Mouse (Mus musculus): ENCODE measurements around the gene Hoxd11. TPM values are rescaled to one million over a fixed set of nuclear protein-coding genes. Genes with fewer than 3 reads are reported as not detected.

Hoxd11 gene
- total RNA-seq, 2 experiments from 2014 or later: not detected

DNA sequence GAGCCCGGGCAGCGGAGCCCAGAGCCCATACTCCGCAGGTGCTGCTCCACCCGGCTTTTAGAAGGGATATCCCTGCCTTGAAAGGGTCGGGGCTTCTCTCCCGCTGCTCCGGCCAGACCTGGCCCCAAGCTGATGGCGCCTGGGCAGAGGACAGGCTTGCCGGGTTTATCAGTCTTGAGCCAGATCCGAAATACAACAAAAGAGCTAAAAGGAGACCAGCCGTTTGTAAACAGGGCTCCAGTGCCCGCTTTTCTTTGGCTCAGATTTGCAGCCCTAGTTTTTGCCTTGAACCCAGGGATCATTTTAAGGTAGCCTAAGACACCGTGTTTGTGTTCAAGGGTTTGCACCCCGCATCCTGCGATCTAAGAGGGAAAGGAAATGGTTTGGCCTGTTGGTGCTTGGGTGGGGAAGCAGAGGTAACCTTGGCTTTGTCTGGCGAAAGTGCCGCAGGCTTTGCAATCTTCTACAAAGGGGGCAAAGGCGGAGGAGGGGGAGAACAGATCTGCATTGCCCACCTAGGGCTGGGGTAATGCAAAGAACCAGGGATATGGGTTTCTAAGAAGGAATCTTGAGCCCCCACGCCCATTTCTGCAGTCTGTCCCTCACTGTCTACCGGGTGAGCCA lies 13.6 kb downstream of the Hoxd11 start:
- intact Hi-C loops (cut with DNase I): no loop called here
- DNase-seq: no peak

DNA sequence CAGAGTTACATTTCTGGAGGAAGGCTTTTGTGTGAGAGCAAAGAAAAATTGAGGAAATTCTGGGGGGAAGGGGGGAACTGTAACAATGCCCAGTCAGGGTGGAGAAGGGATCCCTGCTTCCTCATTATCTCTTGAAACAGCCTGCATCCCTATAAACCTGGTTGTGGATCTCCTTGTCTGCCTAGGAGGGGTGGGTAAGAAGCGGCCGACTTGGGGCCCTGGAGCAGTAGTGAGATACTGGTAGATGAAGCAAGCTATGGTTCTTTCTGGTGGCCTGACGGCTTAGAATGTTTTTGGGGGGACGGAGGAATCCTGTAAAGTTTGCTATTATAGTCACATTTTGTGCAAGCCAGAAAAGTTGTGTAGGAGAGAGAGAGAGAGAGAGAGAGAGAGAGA lies 14.1 kb downstream of the Hoxd11 start:
- intact Hi-C loops (cut with DNase I): no loop called here
- DNase-seq: no peak

DNA sequence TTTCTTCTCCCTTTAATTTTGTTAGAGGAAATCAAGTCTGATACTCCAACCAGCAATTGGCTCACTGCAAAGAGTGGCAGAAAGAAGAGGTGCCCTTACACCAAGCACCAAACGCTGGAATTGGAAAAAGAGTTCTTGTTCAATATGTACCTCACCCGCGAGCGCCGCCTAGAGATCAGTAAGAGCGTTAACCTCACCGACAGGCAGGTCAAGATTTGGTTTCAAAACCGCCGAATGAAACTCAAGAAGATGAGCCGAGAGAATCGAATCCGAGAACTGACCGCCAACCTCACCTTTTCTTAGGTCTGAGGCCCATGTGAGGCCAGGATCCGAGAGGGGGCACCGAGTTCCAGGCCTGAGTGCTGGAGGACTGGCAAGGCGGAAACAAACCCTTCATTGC lies 14.7 kb downstream of the Hoxd11 start:
- intact Hi-C loops (cut with DNase I): no loop called here
- DNase-seq: no peak

DNA sequence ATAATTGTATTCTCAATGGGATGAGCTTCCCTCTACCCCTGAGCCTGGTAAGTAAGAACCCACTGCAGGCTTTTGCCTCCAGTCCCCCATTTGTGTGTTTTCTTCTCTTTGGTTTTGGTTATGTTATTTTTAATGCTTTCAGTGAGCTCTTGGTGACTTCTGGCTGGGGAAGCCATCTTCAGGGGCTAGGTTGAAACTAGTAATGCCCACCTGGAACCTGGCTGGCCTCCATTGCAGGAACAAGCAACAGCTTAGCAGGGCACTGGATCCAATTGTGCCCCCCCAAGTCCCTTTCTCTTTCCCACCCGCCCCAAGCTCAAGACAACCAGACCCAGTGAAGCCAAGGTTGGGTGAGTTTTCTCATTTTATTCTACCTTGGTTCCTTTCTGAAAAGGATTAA lies 16.0 kb downstream of the Hoxd11 start:
- DNase-seq: no peak
- intact Hi-C loops (cut with DNase I): no loop called here

DNA sequence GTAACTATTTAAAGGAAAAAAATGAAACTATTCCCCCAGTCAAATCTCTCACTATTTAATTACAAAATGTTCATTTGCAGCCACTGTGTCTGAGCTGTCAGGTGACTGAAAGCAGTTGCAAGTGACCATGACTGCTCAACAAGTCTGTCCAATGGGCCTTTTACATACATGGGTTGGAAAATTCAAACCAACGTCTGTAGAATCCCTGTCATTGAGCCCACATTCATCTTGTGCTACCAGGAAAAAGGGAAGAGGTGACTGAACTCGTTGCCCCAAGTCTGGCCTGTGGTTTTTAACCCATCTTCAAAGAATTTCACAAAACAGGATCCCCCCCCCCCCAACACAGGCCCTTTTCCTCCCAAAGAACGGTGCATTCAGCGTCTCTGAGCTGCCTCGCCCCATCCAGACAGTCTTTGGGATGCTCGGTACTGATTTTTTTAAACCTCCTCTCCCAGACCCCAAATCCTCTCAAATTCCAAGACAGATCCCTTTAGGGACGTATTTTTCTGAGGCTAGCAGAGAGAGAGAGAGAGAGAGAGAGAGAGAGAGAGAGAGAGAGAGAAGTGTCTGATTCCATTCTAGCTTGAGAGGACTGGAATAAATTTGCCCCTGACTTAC lies 16.6 kb downstream of the Hoxd11 start:
- intact Hi-C loops (cut with DNase I): no loop called here

DNA sequence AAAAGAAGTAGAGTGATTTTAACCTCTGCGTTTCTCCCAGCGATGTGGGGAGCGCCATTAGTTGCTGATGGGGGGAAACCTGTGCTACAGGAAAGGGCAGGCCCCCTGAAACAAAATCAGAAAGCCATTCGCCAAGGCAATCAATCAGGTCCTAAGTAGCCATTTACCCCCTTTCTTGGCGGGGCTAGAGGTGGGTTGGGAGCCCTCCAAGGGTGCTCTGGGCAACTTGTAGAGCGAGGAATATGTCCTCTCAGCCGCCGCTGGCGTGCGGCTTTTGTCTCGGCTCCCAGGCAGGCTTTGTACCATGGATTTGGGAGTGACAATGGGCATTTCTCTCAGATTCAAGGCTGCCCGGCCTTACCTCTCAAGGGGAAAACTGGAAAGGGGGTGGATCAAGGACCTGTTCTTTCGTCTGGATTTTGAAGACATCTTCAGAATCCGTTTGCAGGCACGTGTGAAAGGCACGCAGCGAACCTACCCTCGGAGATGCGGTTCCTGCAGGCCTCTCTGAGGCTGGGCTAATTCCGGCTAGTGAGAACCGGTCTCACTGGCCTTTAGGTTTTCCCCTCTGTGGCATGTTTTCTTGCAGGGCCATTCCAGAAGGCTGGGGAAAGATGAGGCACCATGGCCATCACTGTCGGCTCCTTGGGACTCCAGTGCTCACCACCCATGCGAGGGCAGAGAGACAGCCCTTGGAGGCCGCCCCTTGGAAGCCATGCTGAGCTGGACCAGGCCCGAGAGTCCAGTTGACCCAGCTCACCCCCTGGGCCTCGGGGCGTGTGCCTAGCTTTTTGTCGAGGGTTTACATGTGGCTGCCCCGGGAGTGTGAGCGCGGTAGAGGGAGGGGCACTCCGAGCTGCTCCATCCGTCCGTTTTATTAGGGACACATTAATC lies 17.3 kb downstream of the Hoxd11 start:
- intact Hi-C loops (cut with DNase I): no loop called here
- no peak for DNase-seq

More for the DNA sequence above, 16.6 kb downstream of the Hoxd11 start:
- DNase-seq: no peak

DNA sequence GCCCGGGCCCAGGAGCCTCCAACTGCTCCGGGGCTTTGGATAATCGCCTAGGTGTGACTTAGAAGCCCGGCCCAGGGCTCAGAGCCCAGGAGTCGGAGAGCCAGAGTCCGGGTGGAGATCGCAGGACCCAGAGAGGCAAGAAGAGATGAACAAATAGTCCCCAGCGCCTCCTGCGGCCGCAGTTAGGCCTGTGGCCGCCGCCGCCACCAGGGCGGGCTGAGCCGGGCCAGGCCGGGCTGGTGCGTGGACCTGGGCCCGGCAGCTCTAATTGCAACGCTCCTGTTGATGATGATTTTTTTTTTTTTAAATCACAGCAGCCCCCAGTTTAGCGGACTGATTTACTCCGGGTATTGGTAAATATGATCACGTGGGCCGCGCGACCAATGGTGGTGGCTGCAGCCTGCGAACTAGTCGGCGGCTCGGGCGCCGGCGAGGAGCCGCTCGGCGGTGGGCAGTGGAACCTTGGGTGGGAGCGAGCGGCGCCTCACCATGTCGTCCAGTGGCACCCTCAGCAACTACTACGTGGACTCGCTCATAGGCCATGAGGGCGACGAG lies 18.3 kb downstream of the Hoxd11 start, which contains the start of gene Hoxd9:
Hoxd9 (plus strand) TSS at position 161 of the 555 bp plus-strand sequence.
- intact Hi-C loops (cut with DNase I): no loop called here
- DNase-seq: peak in 1 of 2 experiments; percentile 62

DNA sequence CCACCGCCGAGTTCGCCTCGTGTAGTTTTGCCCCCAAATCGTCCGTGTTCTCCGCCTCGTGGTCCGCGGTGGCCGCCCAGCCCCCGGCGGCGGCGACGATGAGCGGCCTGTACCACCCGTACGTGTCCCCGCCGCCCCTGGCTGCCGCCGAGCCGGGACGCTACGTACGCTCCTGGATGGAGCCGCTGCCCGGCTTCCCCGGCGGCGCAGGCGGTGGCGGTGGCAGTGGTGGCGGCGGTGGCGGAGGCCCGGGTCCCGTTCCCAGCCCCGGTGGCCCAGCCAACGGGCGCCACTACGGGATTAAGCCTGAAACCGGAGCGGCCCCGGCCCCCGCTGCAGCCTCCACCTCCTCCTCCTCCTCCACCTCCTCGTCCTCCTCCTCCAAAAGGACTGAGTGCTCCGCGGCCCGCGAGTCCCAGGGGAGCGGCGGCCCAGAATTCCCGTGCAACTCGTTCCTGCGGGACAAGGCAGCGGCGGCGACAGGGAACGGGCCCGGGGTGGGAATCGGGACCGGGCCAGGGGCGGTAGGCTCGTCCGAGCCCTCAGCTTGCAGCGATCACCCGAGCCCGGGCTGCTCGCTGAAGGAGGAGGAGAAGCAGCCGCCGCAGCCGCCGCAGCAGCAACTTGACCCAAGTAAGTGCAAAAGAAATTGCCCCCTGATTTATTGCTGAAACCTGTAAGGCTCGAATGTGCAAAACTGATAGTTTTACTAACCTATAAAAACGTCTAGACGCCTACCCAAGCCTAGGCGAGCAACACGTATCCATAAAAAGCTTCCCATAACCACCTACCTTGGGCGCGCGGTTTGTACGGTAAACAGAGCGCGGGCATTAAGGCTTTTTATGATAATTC lies 19.1 kb downstream of the Hoxd11 start:
- intact Hi-C loops (cut with DNase I): no loop called here
- DNase-seq: no peak

DNA sequence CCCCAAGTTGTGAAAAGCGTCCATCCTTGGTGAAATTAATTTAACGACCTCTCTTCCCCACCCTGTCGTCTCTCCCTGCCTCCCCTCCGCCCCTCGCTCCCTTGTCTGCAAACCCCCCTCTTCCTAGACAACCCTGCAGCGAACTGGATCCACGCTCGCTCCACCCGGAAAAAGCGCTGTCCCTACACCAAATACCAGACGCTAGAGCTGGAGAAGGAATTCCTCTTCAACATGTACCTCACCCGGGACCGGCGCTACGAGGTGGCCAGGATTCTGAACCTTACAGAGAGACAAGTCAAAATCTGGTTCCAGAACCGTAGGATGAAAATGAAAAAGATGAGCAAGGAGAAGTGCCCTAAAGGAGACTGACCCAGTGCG lies 19.7 kb downstream of the Hoxd11 start:
- intact Hi-C loops (cut with DNase I): no loop called here

DNA sequence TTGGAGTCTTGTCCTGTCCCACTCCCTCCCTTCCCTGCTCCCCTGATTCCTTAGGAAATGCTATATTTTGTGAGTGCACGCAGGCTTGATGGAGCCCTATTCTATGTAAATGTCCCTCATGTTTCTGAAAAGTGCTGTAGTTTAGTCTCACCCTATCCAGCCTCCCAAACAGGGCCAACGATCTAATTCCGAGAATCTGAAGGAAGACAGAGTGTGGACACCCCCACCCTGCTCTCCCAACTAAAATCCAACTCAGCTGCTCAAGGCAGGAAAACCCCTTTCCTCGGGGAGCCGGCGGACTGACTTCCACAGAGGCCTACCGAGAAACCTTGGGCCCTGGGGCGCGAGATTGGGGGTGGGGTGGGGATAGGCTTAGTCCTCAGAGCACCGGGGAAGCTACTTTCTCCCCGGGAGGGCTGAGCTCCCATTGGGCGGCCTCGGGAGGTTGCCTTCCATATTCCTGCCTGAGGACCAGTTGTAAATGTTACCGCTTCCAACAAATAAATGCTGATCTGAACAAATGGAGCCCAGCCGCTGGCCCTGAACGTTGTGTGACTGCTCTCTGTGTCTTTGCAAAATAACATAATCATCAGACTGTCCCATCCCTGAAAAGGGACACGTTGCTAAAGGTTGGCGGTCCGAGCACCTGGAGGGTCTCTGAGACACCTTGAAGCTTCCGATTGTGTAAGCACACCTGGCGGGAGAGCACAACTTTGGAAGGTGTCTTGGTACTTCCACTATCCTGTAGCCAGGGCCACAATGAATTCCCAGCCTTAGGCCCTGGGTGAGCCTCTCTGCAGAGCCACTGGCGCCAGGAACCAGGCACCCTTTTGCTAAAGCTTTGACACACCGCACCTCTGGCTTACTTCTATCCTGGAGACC lies 20.5 kb downstream of the Hoxd11 start:
- intact Hi-C loops (cut with DNase I): loop anchor here (5.0 to 10.0 kb wide), 2 partner anchors 452 to 1085 kb away; no protein-coding TSS in a partner anchor

More for the DNA sequence above, 19.7 kb downstream of the Hoxd11 start:
- DNase-seq: no peak

DNA sequence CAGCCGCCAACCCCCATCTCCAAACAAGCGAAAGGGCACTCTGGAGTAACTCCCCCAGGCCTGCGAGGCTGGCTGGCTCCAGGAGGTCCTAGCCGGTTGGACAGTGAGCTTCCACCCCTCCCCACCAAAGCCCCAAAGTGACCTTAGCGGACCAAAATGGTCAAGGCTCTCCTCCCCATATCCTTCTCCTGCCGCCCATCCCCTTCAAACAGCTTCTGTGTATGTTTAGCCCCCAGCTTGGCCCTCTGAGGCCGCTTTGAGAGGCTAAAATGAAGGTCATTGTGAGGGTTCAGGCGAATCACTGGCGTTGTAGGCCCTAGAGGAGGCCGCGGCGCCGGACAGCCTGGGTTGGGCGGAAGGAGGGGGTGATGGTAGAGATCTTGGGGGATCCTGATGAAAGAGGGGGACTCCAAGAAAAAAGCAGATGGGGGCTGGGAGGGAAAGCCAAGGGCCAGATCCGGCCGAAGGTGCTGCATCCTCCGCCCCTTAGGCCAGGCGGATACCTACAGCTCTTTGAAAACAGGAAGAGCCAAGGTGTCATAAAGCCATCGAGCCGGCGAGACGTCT lies 21.3 kb downstream of the Hoxd11 start:
- DNase-seq: no peak
- intact Hi-C loops (cut with DNase I): loop anchor here (5.0 to 10.0 kb wide), 2 partner anchors 452 to 1084 kb away; no protein-coding TSS in a partner anchor

More for the DNA sequence above, 20.5 kb downstream of the Hoxd11 start:
- DNase-seq: no peak

DNA sequence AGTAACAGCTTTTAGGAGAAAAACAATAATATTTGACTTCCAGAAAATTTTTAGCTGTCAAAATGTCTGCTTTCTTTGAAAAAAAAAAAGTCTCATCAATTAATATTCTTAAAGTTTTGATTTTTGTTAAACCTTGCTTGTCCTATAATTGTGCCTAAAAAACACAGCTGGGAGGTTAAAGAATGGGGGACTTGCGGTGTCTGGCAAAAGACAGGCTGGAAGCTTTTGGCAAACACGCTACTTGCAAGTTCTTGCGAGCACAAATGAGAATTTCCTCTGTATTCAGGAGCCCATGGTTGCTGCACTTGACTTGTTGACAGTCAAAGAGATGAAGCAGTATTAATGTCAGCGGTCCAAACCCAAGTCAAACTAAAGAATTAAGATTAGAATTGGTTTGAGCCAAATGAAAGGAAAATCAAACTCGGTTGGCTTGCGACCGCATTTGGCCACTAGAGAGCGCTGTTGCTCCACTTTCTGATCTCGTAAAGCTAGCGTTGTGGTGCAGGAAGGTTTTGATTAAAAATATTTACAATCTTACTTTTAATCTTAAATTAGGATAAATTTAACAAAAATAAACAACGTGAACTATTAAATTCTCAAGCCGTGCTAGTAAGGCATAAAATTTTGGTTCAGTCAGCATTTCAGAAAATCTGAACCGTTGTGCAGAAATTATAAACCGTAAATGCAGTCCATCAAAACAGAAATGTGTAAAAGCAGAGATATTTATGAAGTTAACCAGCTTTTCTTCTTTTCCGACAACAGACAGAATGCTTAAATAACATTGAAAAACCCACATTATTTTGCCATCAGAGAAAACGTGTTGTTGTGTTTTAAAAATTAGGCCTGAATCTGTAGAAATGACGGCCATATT lies 22.8 kb downstream of the Hoxd11 start:
- intact Hi-C loops (cut with DNase I): loop anchor here (1.0 to 10.0 kb wide), 5 partner anchors 437 to 1083 kb away; no protein-coding TSS in a partner anchor
- DNase-seq: peak; percentile 82 to 89

DNA sequence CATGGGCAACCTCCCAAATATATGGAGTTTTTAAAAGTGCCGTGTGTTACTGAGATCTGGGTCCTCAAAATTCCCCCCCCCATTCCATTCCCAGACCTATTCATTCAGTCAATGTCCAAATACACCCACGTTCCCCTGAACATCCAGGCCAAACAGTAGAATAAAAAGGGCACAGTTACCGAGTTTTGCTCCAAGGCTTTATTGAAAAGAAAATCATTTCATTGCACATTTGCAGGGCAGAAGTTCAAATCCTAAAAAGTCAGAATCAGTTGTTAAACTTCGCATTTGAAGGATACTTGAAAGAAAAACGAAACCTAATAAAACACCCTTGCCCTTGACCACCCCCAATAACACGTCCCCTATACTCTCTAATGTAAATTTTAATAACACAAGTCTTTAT lies 23.5 kb downstream of the Hoxd11 start:
- intact Hi-C loops (cut with DNase I): loop anchor here (1.0 to 10.0 kb wide), 5 partner anchors 436 to 1082 kb away; no protein-coding TSS in a partner anchor
- no peak for DNase-seq

DNA sequence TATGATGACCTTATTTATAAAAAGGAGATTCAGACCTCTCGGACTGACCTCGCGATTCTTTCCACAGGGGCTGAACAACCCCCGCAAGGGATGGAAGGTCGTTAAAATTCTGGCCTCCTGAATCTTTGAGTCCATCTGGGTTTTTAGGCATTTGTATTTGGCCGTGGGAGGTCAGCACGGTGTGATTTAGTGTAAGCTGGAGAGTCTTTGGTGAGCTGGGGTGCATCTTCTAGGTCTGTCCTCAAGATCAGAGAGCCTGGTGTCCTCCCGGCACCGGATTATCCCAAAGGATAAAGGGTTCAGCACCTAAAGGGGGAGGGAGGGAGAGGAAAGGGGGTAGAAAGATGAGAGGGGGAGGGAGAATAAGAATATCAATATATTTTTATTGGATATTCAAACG lies 24.0 kb downstream of the Hoxd11 start:
- intact Hi-C loops (cut with DNase I): loop anchor here (2.0 to 10.0 kb wide), 4 partner anchors 435 to 1081 kb away; no protein-coding TSS in a partner anchor
- DNase-seq: no peak

DNA sequence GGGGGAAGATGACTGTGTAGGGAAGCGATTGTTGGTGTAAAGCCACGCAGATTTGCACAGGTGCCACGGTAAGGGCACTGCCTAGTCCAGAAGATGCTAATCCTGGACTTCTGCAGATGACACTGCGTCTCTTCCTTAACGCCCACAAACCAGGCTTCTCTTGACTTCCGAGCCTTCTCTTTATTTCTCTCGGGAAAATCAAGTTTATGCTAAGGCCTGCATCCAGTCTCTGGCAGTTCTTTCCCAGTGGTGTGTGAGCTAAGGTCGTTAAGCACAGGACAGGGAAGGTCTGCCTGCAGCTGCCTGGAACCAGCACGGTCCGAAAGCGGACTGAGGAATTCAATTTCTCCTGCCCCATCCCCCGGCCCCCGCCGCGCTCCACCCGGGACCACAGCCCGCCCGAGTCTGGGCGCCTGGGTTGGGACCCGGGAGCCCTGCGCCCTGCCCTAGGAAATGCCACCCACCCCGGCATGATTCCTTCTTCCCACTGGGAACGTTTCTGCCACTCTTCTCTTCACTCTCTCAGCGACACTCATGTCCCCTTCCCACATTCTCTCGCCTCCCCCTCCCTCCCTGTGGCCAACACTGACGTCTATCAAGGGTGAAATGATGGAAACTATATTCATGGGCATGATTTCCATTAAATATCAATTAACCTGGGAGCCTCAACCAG lies 24.5 kb downstream of the Hoxd11 start:
- intact Hi-C loops (cut with DNase I): loop anchor here (2.0 to 10.0 kb wide), 4 partner anchors 435 to 1081 kb away; no protein-coding TSS in a partner anchor
- no peak for DNase-seq

DNA sequence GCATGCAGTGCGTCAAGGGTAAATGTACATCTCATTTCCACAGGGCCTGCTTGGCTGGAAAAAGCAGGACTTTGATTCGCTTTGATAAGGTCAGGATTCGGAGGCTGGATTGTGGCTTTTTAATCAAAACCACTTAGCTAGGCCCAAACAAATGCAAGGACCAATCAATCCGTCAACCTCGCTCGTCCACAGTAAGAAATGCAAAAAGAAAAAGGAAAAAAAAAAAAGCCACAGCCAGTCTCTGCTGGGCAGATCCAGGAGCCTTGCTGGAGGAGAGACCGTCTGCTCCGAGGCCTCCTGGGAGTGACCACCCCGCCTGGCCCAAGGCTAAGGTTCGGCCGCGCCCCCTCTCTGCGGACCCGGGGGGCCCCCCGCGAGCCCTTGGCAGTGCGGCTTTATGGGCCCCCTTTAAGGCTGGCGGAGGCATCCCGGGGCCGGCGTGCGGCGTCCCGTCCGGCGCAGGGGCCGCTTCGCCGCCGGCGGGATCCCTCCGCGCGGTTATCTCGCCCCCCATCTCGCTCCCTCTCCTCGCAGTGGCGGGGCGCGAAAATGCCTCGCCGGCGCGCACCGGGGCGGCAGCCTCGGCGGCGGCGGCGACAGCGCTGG lies 25.1 kb downstream of the Hoxd11 start, which contains the start of gene Hoxd8:
Hoxd8 (plus strand) TSS at position 223 of the 606 bp plus-strand sequence.
- intact Hi-C loops (cut with DNase I): loop anchor here (5.0 to 10.0 kb wide), 2 partner anchors 448 to 1080 kb away; no protein-coding TSS in a partner anchor
- no peak for DNase-seq
